Mouse (Mus musculus) heart, adult 2 months (tissue): Measurements from ENCODE around the gene Sh3rf3. TPM values are rescaled to one million over a fixed set of nuclear protein-coding genes. Genes with fewer than 3 reads are reported as not detected.

Experiments
- DNase-seq, 2 experiments: peaks; one replicate each; pipeline ENCODE4 v3.0.0; 2021
- H3K27ac ChIP-seq: fragments of 200-600 bp; 2 replicates; pipeline ENCODE4 v1.8.1; 2022
- H3K27me3 ChIP-seq: fragments of 200-500 bp; 2 replicates; pipeline ENCODE4 v1.6.1; 2012; ENCODE audit warnings: mild to moderate bottlenecking, low read length, inconsistent platforms, mixed read lengths; ENCODE audit not compliant: control insufficient read depth, insufficient read depth
- H3K36me3 ChIP-seq: fragments of 200-500 bp; 2 replicates; pipeline ENCODE4 v1.6.1; 2012; ENCODE audit warnings: low read length, inconsistent platforms; ENCODE audit not compliant: control insufficient read depth, insufficient read depth
- H3K4me1 ChIP-seq: fragments of 200-500 bp; 2 replicates; pipeline ENCODE4 v1.6.1; 2011; ENCODE audit warnings: low read length; ENCODE audit not compliant: control insufficient read depth, insufficient read depth
- H3K4me3 ChIP-seq: fragments of 200-600 bp; 2 replicates; pipeline ENCODE4 v1.8.1; 2022
- H3K79me2 ChIP-seq: fragments of 200-500 bp; replicated peaks from 2 replicates; pipeline ENCODE4 v1.6.1; 2012; ENCODE audit warnings: mild to moderate bottlenecking, inconsistent platforms, low read length, moderate library complexity, mixed read lengths; ENCODE audit not compliant: control insufficient read depth, insufficient read depth
- H3K9ac ChIP-seq: fragments of 200-500 bp; 2 replicates; pipeline ENCODE4 v1.6.1; 2012; ENCODE audit warnings: low read depth, mild to moderate bottlenecking, control low read depth, inconsistent platforms, low read length, mixed read lengths
- CTCF ChIP-seq: fragments of 200-600 bp; IDR thresholded peaks from 2 replicates; pipeline ENCODE4 v1.8.1; 2022; ENCODE audit warnings: antibody characterized with exemption, mild to moderate bottlenecking, moderate library complexity
- EP300 ChIP-seq: fragments of 200-500 bp; IDR thresholded peaks from 2 replicates; pipeline ENCODE4 v1.6.1; 2011; ENCODE audit warnings: low read depth, low read length, control low read depth; ENCODE audit not compliant: insufficient read depth
- POLR2A ChIP-seq: fragments of 200-500 bp; IDR thresholded peaks from 2 replicates; pipeline ENCODE4 v1.6.1; 2011; ENCODE audit warnings: mild to moderate bottlenecking, low read depth, low read length, control low read depth; ENCODE audit not compliant: insufficient read depth
- WGBS: fragments of 180-500 bp; shearing (Covaris S2); methylation state at CpG from one replicate; pipeline ENCODE4 v1.1.7; 2018; 5-methylcytosine and 5-hydroxymethylcytosine counted together
- intact Hi-C: fragments of 180-260 bp; cut with DNase I; formaldehyde crosslinking; loops from one replicate; pipeline ENCODE4 v1.15.1; 2025
- polyA plus RNA-seq: library from polyadenylated mRNA; depleted of rRNA; stranded (reverse); fragments of >200 nt; gene quantifications from 2 replicates; pipeline ENCODE4 v1.2.3, GENCODE M21; 2012
- total RNA-seq, 2 experiments: library from RNA; stranded (reverse); gene quantifications; 2 replicates each; pipeline ENCODE4 v1.2.3; 2021

Gene Sh3rf3
- total and polyA plus RNA-seq, 3 experiments = 0.80 to 1.6 (median 0.97) TPM

- H3K36me3 ChIP-seq = no peaks in the 10 kb centered on the region
- no peak overlapping the region for H3K9ac ChIP-seq
- no peaks in the 10 kb centered on the region for H3K4me1 ChIP-seq
- WGBS = 80% methylated on average over 5 of the region's 5 CpGs
- no peak overlapping the region for H3K4me3 ChIP-seq
- no peaks in the 10 kb centered on the region; the same call in 1 of the 2 replicates for H3K27me3 ChIP-seq
- intact Hi-C loops = no loop called here
- no peak for TF ChIP-seq POLR2A
- no peak for TF ChIP-seq CTCF
- no peak overlapping the region for H3K27ac ChIP-seq
- no peak for DNase-seq
- H3K79me2 ChIP-seq = no peaks in the 10 kb centered on the region
Measured at GRCm38 (mm10) chr10:58895431-58895830, 82.3 kb downstream of the Sh3rf3 start.

- H3K27me3 ChIP-seq = no peaks in the 10 kb centered on the region; the same call in 1 of the 2 replicates
- no peaks in the 10 kb centered on the region for H3K79me2 ChIP-seq
- intact Hi-C loops = no loop called here
- no peak overlapping the region for H3K4me3 ChIP-seq
- TF ChIP-seq EP300 = no peak
- 64% methylated on average over 3 of the region's 3 CpGs for WGBS
- no peaks in the 10 kb centered on the region for H3K4me1 ChIP-seq
- no peak overlapping the region for H3K9ac ChIP-seq
- H3K27ac ChIP-seq = no peak overlapping the region
- no peaks in the 10 kb centered on the region for H3K36me3 ChIP-seq
- DNase-seq = no peak
Measured at GRCm38 (mm10) chr10:58897009-58897543, 83.9 kb downstream of the Sh3rf3 start.

GRCm38 (mm10) chr10:58905253-58905652 lies 92.1 kb downstream of the Sh3rf3 start:
- Histone ChIP-seq H3K4me3 (no peak overlapping the region), H3K36me3 (no peaks in the 10 kb centered on the region), H3K79me2 (no peaks in the 10 kb centered on the region), H3K4me1 (no peaks in the 10 kb centered on the region), H3K27me3 (no peaks in the 10 kb centered on the region), H3K27ac (no peak overlapping the region), H3K9ac (no peak overlapping the region)
- TF ChIP-seq CTCF = no peak
- TF ChIP-seq POLR2A = no peak
- no peak for TF ChIP-seq EP300
- intact Hi-C loops = no loop called here
- 40% methylated on average over 6 of the region's 6 CpGs for WGBS
- no peak for DNase-seq

- TF ChIP-seq POLR2A = no peak
- no peak for TF ChIP-seq CTCF
- TF ChIP-seq EP300 = no peak
- Histone ChIP-seq H3K27me3 (no peaks in the 10 kb centered on the region), H3K9ac (no peak overlapping the region), H3K36me3 (no peaks in the 10 kb centered on the region), H3K27ac (no peak overlapping the region), H3K4me3 (no peak overlapping the region), H3K4me1 (no peaks in the 10 kb centered on the region), H3K79me2 (no peaks in the 10 kb centered on the region)
- 61% methylated on average over 5 of the region's 5 CpGs for WGBS
- intact Hi-C loops = no loop called here
- DNase-seq = no peak
Measured at GRCm38 (mm10) chr10:58907001-58907443, 93.9 kb downstream of the Sh3rf3 start.

- no peak for TF ChIP-seq CTCF
- no peak for TF ChIP-seq EP300
- no peak for TF ChIP-seq POLR2A
- intact Hi-C loops = no loop called here
- WGBS = 84% methylated on average over 8 of the region's 8 CpGs
- Histone ChIP-seq H3K4me3 (no peak overlapping the region), H3K27ac (no peak overlapping the region), H3K79me2 (no peaks in the 10 kb centered on the region), H3K27me3 (no peaks in the 10 kb centered on the region), H3K4me1 (no peaks in the 10 kb centered on the region), H3K36me3 (no peaks in the 10 kb centered on the region), H3K9ac (no peak overlapping the region)
- DNase-seq = no peak
Measured at GRCm38 (mm10) chr10:58908451-58908850, 95.3 kb downstream of the Sh3rf3 start.

- intact Hi-C loops = no loop called here
- Histone ChIP-seq H3K27ac (no peak overlapping the region), H3K36me3 (no peaks in the 10 kb centered on the region), H3K4me1 (no peaks in the 10 kb centered on the region), H3K79me2 (no peaks in the 10 kb centered on the region), H3K4me3 (no peak overlapping the region), H3K9ac (no peak overlapping the region), H3K27me3 (no peaks in the 10 kb centered on the region)
- DNase-seq = no peak
- no peak for TF ChIP-seq CTCF
- no peak for TF ChIP-seq POLR2A
- no peak for TF ChIP-seq EP300
- 78% methylated on average over 8 of the region's 8 CpGs for WGBS
Measured at GRCm38 (mm10) chr10:58915301-58916245, 102.4 kb downstream of the Sh3rf3 start.
